Mouse (Mus musculus) intestine, postnatal 0 days (tissue): ENCODE data around the gene Kalrn. TPM values are rescaled to one million over a fixed set of nuclear protein-coding genes. Genes with fewer than 3 reads are reported as not detected.
A peak's percentile ranks its signal among the peaks of the same experiment; 100 is the strongest.

Experiments
- ATAC-seq: fragments of 200-750 bp; cut with Nextera tagmentation; 2 replicates; pipeline ENCODE4 v1.8.0; 2017; ENCODE audit warnings: mild to moderate bottlenecking, moderate TSS enrichment, moderate library complexity
- H3K27ac ChIP-seq: fragments of 300-500 bp; sonication (generic); 2 replicates; pipeline ENCODE4 v1.5.1; 2014; ENCODE audit warnings: mild to moderate bottlenecking, low read depth, low read length, moderate library complexity
- H3K27me3 ChIP-seq: fragments of 300-500 bp; sonication (generic); replicated peaks from 2 replicates; pipeline ENCODE4 v1.6.1; 2014; ENCODE audit warnings: low read length, mixed read lengths; ENCODE audit not compliant: control insufficient read depth, insufficient read depth
- H3K36me3 ChIP-seq: fragments of 300-500 bp; sonication (generic); 2 replicates; pipeline ENCODE4 v1.6.1; 2014; ENCODE audit warnings: mild to moderate bottlenecking, moderate library complexity; ENCODE audit not compliant: control insufficient read depth, insufficient read depth
- H3K4me1 ChIP-seq: fragments of 300-500 bp; sonication (generic); replicated peaks from 2 replicates; pipeline ENCODE4 v1.6.1; 2014; ENCODE audit warnings: antibody characterized with exemption, low read length, mixed read lengths; ENCODE audit not compliant: control insufficient read depth, insufficient read depth
- H3K4me2 ChIP-seq: fragments of 300-500 bp; sonication (generic); replicated peaks from 2 replicates; pipeline ENCODE4 v1.6.1; 2014; ENCODE audit warnings: low read depth, mild to moderate bottlenecking, moderate library complexity
- H3K4me3 ChIP-seq: fragments of 300-500 bp; sonication (generic); 2 replicates; pipeline ENCODE4 v1.5.1; 2014; ENCODE audit warnings: low read depth, low read length
- H3K9ac ChIP-seq: fragments of 300-500 bp; sonication (generic); 2 replicates; pipeline ENCODE4 v1.6.1; 2014; ENCODE audit warnings: mild to moderate bottlenecking, low read depth, low read length
- H3K9me3 ChIP-seq: fragments of 300-500 bp; sonication (generic); 2 replicates; pipeline ENCODE4 v1.6.1; 2016; ENCODE audit warnings: mixed run types; ENCODE audit not compliant: control insufficient read depth
- CTCF ChIP-seq: sonication (generic); IDR thresholded peaks from 2 replicates; pipeline ENCODE4 v1.5.1; 2016; ENCODE audit warnings: low read depth, mild to moderate bottlenecking, control low read depth, antibody characterized with exemption, moderate library complexity
- WGBS: fragments of 180-500 bp; shearing (Covaris S2); extraction: QIAGEN DNeasy Blood & Tissue Kit; methylation state at CpG from one replicate; pipeline ENCODE4 v1.1.7; 2014; 5-methylcytosine and 5-hydroxymethylcytosine counted together
- polyA plus RNA-seq: library from polyadenylated mRNA; unstranded; fragments of >200 nt; fragmentation: Nextera tagmentation; extraction: Ambion mirVana; gene quantifications from 2 replicates; pipeline ENCODE4 v1.2.1, GENCODE M21; 2015

Kalrn gene
- polyA plus RNA-seq, 1 experiment from 2014 or later, result 7.5 TPM

GRCm38 (mm10) chr16:33999388-33999787 lies 573.9 kb downstream of the Kalrn start:
- H3K4me1 ChIP-seq, result no peaks in the 10 kb centered on the region
- TF ChIP-seq CTCF, result peak; percentile 75
- H3K9me3 ChIP-seq, result no peaks in the 10 kb centered on the region
- H3K4me2 ChIP-seq, result no peak overlapping the region
- WGBS, result 17% methylated on average over 3 of the region's 3 CpGs
- no peaks in the 10 kb centered on the region for H3K36me3 ChIP-seq
- no peak overlapping the region for H3K4me3 ChIP-seq
- H3K27me3 ChIP-seq, result no peaks in the 10 kb centered on the region; the same call in 1 of the 2 replicates
- no peak overlapping the region for H3K27ac ChIP-seq
- H3K9ac ChIP-seq, result no peak overlapping the region
- ATAC-seq, result no peak

GRCm38 (mm10) chr16:33998011-33998410 lies 575.3 kb downstream of the Kalrn start:
- no peak for ATAC-seq
- 87% methylated on average over 6 of the region's 6 CpGs for WGBS
- Histone ChIP-seq H3K27me3 (no peaks in the 10 kb centered on the region; the same call in 1 of the 2 replicates), H3K9ac (no peak overlapping the region), H3K4me1 (no peaks in the 10 kb centered on the region), H3K36me3 (no peaks in the 10 kb centered on the region), H3K4me3 (no peak overlapping the region), H3K27ac (no peak overlapping the region; the same call in 1 of the 2 replicates), H3K4me2 (no peak overlapping the region), H3K9me3 (no peaks in the 10 kb centered on the region)
- TF ChIP-seq CTCF, result no peak

- Histone ChIP-seq H3K4me3 (no peak overlapping the region), H3K9ac (no peak overlapping the region), H3K27me3 (no peaks in the 10 kb centered on the region; the same call in 1 of the 2 replicates), H3K4me1 (no peaks in the 10 kb centered on the region), H3K27ac (no peak overlapping the region), H3K4me2 (no peak overlapping the region), H3K36me3 (no peaks in the 10 kb centered on the region), H3K9me3 (no peaks in the 10 kb centered on the region)
- ATAC-seq, result no peak
- TF ChIP-seq CTCF, result peak; percentile 92
- 5% methylated on average over 5 of the region's 5 CpGs for WGBS
Measured at GRCm38 (mm10) chr16:33996030-33996429, 577.3 kb downstream of the Kalrn start.

GRCm38 (mm10) chr16:33995496-33995895 lies 577.8 kb downstream of the Kalrn start:
- no peak for TF ChIP-seq CTCF
- 67% methylated on average over 3 of the region's 3 CpGs for WGBS

DNA sequence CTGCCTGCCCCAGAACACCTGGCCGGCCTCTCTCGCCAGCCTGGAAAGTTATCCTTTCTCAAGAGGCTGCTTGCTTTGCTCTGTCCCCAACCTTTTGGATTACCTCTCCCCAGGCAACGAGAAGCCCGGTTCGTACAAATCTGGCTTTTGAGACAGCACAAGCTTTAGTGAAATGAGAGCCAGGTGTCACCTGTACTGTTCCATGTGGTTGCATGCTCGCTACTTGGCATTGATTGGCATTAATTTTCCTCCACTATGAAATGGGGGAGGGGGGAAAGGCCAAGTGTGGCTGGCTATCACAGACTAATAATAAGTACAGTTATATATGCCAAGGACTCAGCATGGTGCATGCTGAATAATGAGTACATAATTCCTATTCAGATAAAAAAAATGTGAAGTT lies 579.0 kb downstream of the Kalrn start:
- 94% methylated on average over 6 of the region's 6 CpGs for WGBS
- no peaks in the 10 kb centered on the region for H3K4me1 ChIP-seq
- H3K27ac ChIP-seq, result no peak overlapping the region
- no peak overlapping the region for H3K4me3 ChIP-seq
- no peaks in the 10 kb centered on the region for H3K36me3 ChIP-seq
- H3K9ac ChIP-seq, result no peak overlapping the region
- no peaks in the 10 kb centered on the region; the same call in 1 of the 2 replicates for H3K27me3 ChIP-seq
- no peak overlapping the region for H3K4me2 ChIP-seq
- H3K9me3 ChIP-seq, result no peaks in the 10 kb centered on the region
- ATAC-seq, result no peak
- no peak for TF ChIP-seq CTCF

More at GRCm38 (mm10) chr16:33995496-33995895, 577.8 kb downstream of the Kalrn start:
- no peaks in the 10 kb centered on the region for H3K4me1 ChIP-seq
- no peak overlapping the region for H3K9ac ChIP-seq
- no peak overlapping the region for H3K27ac ChIP-seq
- no peaks in the 10 kb centered on the region; the same call in 1 of the 2 replicates for H3K27me3 ChIP-seq
- H3K4me2 ChIP-seq, result no peak overlapping the region
- H3K4me3 ChIP-seq, result no peak overlapping the region
- H3K9me3 ChIP-seq, result no peaks in the 10 kb centered on the region
- ATAC-seq, result no peak
- no peaks in the 10 kb centered on the region for H3K36me3 ChIP-seq

GRCm38 (mm10) chr16:33990712-33991111 lies 582.6 kb downstream of the Kalrn start:
- Histone ChIP-seq H3K4me3 (no peak overlapping the region), H3K4me2 (no peak overlapping the region), H3K9ac (no peak overlapping the region), H3K9me3 (no peaks in the 10 kb centered on the region), H3K4me1 (no peaks in the 10 kb centered on the region; the same call in 1 of the 2 replicates), H3K36me3 (no peaks in the 10 kb centered on the region), H3K27me3 (no peaks in the 10 kb centered on the region), H3K27ac (no peak overlapping the region)
- no peak for TF ChIP-seq CTCF
- 41% methylated on average over 4 of the region's 4 CpGs for WGBS
- peak; percentile 51 for ATAC-seq
